Mouse (Mus musculus) cortical plate, adult 2 months (tissue): ENCODE measurements around the gene Zfp990.
"Not testable (repeated sequence)": the region's sequence is repeated elsewhere in the genome, so short reads cannot be mapped to it uniquely, and the experiment has no call there.

ENCODE experiments used
- CTCF ChIP-seq: fragments of 200-500 bp; IDR thresholded peaks from 2 replicates; pipeline ENCODE4 v1.5.1; 2011; ENCODE audit warnings: mild to moderate bottlenecking, control low read depth, low read length; ENCODE audit not compliant: insufficient read depth; ENCODE audit errors: extremely low read depth
- POLR2A ChIP-seq: fragments of 200-500 bp; IDR thresholded peaks from 2 replicates; pipeline ENCODE4 v1.6.1; 2011; ENCODE audit warnings: mild to moderate bottlenecking, low read length, control low read depth; ENCODE audit not compliant: insufficient read depth; ENCODE audit errors: extremely low read depth

DNA sequence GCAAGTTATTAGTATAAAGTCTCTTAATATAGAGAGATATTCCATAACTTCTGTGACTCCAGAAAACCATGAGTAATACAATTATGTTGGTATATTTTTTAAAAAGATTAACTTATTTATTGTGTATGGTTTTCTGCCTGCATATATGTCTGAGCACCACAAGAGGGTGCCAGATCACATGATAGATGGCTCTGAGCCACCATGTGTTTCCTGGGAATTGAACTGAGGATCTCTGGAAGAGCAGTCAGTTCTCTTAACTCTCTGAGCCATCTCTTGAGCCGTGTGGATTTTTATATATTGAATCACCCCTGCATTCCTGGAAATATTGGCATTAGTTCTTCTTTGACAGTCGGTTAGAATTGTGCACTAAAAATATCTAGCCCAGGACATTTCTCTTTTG is 17.2 kb upstream of the Zfp990 start:
- not testable (repeated sequence) for TF ChIP-seq CTCF, POLR2A
